Mouse (Mus musculus): ENCODE measurements around the gene Mctp2.

DNA sequence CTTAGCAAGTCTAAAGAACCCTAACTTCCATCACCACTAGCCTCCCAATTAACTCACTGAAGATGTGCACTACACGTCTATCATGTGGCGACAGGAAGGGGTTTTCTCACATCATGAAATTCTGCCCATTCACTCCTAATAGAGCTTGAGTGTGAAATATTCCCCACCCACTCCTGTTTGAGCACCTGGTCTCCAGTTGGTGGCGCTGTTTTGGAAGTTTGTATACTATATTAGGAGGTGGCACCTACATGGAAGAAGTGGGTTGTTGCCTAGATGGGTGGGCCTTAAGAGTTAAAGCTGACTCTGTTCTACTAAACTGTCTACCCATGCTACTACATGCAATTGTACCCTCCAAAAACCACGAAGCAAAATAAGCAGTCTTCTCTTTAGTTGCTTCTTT lies 4.7 kb downstream of the Mctp2 start:
- no peak for TF ChIP-seq CTCF (IDR thresholded peaks at IDR 0.05; ENCODE audit: control insufficient read depth, insufficient read depth, low read length)
- no peak for TF ChIP-seq POLR2A (IDR thresholded peaks at IDR 0.05; ENCODE audit: borderline replicate concordance, control insufficient read depth, low read depth, low read length)

Measured in bone marrow, adult 2 months (tissue).